Comparison of ENCODE assay signal across 8 mouse cellular contexts in the genomic region with DNA sequence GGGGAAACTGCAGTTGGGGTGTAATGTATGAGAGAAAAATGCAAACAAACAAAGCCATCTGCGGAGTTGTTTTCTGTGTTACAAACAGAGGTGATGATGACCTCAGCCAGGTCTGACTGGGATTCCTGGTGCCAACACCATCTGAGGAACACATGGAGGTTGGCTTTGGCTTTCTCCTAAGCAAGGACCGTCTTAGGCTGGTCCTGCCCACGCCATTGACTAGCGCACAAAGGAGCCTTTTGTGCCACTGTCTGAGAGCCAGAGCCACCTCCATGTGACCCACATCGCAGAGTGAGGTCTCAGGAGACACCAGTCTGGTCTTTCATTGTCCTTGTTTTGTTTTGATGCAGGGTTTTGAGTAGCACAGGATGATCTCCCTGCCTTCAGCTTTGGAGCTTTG. TPM values are rescaled to one million over a fixed set of nuclear protein-coding genes. Genes with fewer than 3 reads are reported as not detected.
DNase-seq lines count a peak whose midpoint lies in the region; ATAC-seq and TF ChIP-seq lines count a peak whose summit lies in the region.

No protein-coding gene starts in this region.

- no peaks in the 10 kb centered on the region for H3K27me3 ChIP-seq in lung, embryonic 14.5 days (ENCODE audit: insufficient read depth, low read length)
- 0 out of 2 replicates have a peak, but pooled peaks cover 10% of the 10 kb centered on the region for H3K27me3 ChIP-seq in embryonic facial prominence, embryonic 10.5 days (replicated peaks; ENCODE audit: low read depth, poor library complexity, severe bottlenecking)
- H3K27me3 ChIP-seq in hindbrain, embryonic 12.5 days = peaks cover 7% of the 10 kb centered on the region; the same call in 1 of the 2 replicates
- H3K27me3 ChIP-seq in neural tube, embryonic 11.5 days (ENCODE audit: control insufficient read depth, insufficient read depth, low read length) = 0 out of 2 replicates have a peak, but pooled peaks cover 2% of the 10 kb centered on the region

- no peaks in the 10 kb centered on the region for H3K36me3 ChIP-seq in lung, embryonic 14.5 days (ENCODE audit: insufficient read depth)
- no peaks in the 10 kb centered on the region for H3K36me3 ChIP-seq in embryonic facial prominence, embryonic 10.5 days (replicated peaks)
- H3K36me3 ChIP-seq in hindbrain, embryonic 12.5 days = no peaks in the 10 kb centered on the region
- no peaks in the 10 kb centered on the region for H3K36me3 ChIP-seq in neural tube, embryonic 11.5 days (ENCODE audit: control insufficient read depth, insufficient read depth, low read length)

- H3K9ac ChIP-seq in lung, embryonic 14.5 days = no peak overlapping the region
- no peak overlapping the region for H3K9ac ChIP-seq in hindbrain, embryonic 12.5 days
- H3K9ac ChIP-seq in neural tube, embryonic 11.5 days (ENCODE audit: low read length) = peak overlapping the region; percentile 24; the same call in 1 of the 2 replicates

- no peaks in the 10 kb centered on the region for H3K9me3 ChIP-seq in lung, embryonic 14.5 days (ENCODE audit: low read depth, low read length)
- no peaks in the 10 kb centered on the region for H3K9me3 ChIP-seq in embryonic facial prominence, embryonic 10.5 days
- no peaks in the 10 kb centered on the region for H3K9me3 ChIP-seq in hindbrain, embryonic 12.5 days (replicated peaks)
- no peaks in the 10 kb centered on the region for H3K9me3 ChIP-seq in neural tube, embryonic 11.5 days (ENCODE audit: control insufficient read depth, low read length)

- no peak overlapping the region for H3K4me3 ChIP-seq in lung, embryonic 14.5 days (ENCODE audit: low read depth, low read length)
- peak overlapping the region; percentile 11; the same call in 1 of the 2 replicates for H3K4me3 ChIP-seq in embryonic facial prominence, embryonic 10.5 days
- H3K4me3 ChIP-seq in hindbrain, embryonic 12.5 days = no peak overlapping the region
- H3K4me3 ChIP-seq in neural tube, embryonic 11.5 days (ENCODE audit: low read depth, low read length) = no peak overlapping the region

- TF ChIP-seq CTCF in lung, embryonic 14.5 days (IDR thresholded peaks at IDR 0.05; ENCODE audit: low read depth) = no peak

- peaks cover 12% of the 10 kb centered on the region for H3K4me1 ChIP-seq in lung, embryonic 14.5 days (ENCODE audit: insufficient read depth)
- peaks cover 72% of the 10 kb centered on the region for H3K4me1 ChIP-seq in embryonic facial prominence, embryonic 10.5 days
- peaks cover 32% of the 10 kb centered on the region for H3K4me1 ChIP-seq in hindbrain, embryonic 12.5 days
- H3K4me1 ChIP-seq in neural tube, embryonic 11.5 days (ENCODE audit: control insufficient read depth, insufficient read depth, low read length) = peaks cover 14% of the 10 kb centered on the region

- peak overlapping the region; percentile 50 for H3K27ac ChIP-seq in lung, embryonic 14.5 days (ENCODE audit: low read depth)
- peak overlapping the region; percentile 81 for H3K27ac ChIP-seq in embryonic facial prominence, embryonic 10.5 days (replicated peaks)
- H3K27ac ChIP-seq in hindbrain, embryonic 12.5 days = peak overlapping the region; percentile 72
- H3K27ac ChIP-seq in neural tube, embryonic 11.5 days (ENCODE audit: low read depth, low read length) = peak overlapping the region; percentile 73

- DNase-seq in lung, embryonic 14.5 days = no peak
- DNase-seq in lung, postnatal 25 days (ENCODE audit: low spot score) = no peak
- DNase-seq in embryonic facial prominence, embryonic 10.5 days (ENCODE audit: low spot score) = no peak
- peak; percentile 63 for DNase-seq in neural tube, embryonic 11.5 days (ENCODE audit: low spot score)
- DNase-seq in thymus, postnatal 10 days (ENCODE audit: low spot score in 2 of 2) = no peak
- DNase-seq in spleen, adult 18-20 months = no peak
- no peak for DNase-seq in heart, adult 11 months

- no peak overlapping the region for H3K4me2 ChIP-seq in lung, embryonic 14.5 days
- 0 out of 2 replicates have a peak overlapping the region, but pooled peaks have one; percentile 11 for H3K4me2 ChIP-seq in hindbrain, embryonic 12.5 days (replicated peaks)
- no peak overlapping the region for H3K4me2 ChIP-seq in neural tube, embryonic 11.5 days (ENCODE audit: low read depth)

- WGBS in lung, embryonic 14.5 days = 32% methylated on average over 5 of the region's 5 CpGs
- 19% methylated on average over 5 of the region's 5 CpGs for WGBS in embryonic facial prominence, embryonic 10.5 days
- 6% methylated on average over 5 of the region's 5 CpGs for WGBS in hindbrain, embryonic 12.5 days
- WGBS in neural tube, embryonic 11.5 days = 14% methylated on average over 5 of the region's 5 CpGs

- ATAC-seq in lung, embryonic 14.5 days (ENCODE audit: insufficient read depth) = no peak
- ATAC-seq in hindbrain, embryonic 12.5 days (ENCODE audit: low FRiP score) = no peak
- no peak for ATAC-seq in neural tube, embryonic 11.5 days (ENCODE audit: insufficient read depth, low FRiP score, low TSS enrichment)

RNA-seq across cellular contexts. Expression of a gene that starts 1.4 kb away (rescaled TPM):
- polyA plus RNA-seq in lung, embryonic 14.5 days (2014; fragmentation: Nextera tagmentation; extraction: Ambion mirVana) = 471 and 474 TPM in 2 replicates
- 618 and 672 TPM in 2 replicates for polyA plus RNA-seq in embryonic facial prominence, embryonic 10.5 days (2016; fragmentation: Nextera tagmentation; extraction: Ambion mirVana)
- polyA plus RNA-seq in hindbrain, embryonic 12.5 days (2016; fragmentation: Nextera tagmentation; extraction: Ambion mirVana) = 449 and 484 TPM in 2 replicates
- 540 and 570 TPM in 2 replicates for polyA plus RNA-seq in neural tube, embryonic 11.5 days (2014; fragmentation: Nextera tagmentation; extraction: Ambion mirVana)

RNA-seq across cellular contexts. Expression of a gene that starts 8.8 kb away (rescaled TPM):
- 240 and 258 TPM in 2 replicates for polyA plus RNA-seq in lung, embryonic 14.5 days (2014; fragmentation: Nextera tagmentation; extraction: Ambion mirVana)
- 312 and 316 TPM in 2 replicates for polyA plus RNA-seq in embryonic facial prominence, embryonic 10.5 days (2016; fragmentation: Nextera tagmentation; extraction: Ambion mirVana)
- polyA plus RNA-seq in hindbrain, embryonic 12.5 days (2016; fragmentation: Nextera tagmentation; extraction: Ambion mirVana) = 163 and 171 TPM in 2 replicates
- 222 and 234 TPM in 2 replicates for polyA plus RNA-seq in neural tube, embryonic 11.5 days (2014; fragmentation: Nextera tagmentation; extraction: Ambion mirVana)

RNA-seq across cellular contexts. Expression of a gene that starts 31.9 kb away (rescaled TPM):
- polyA plus RNA-seq in lung, embryonic 14.5 days (2014; fragmentation: Nextera tagmentation; extraction: Ambion mirVana) = 11.2 and 13.2 TPM in 2 replicates
- polyA plus RNA-seq in embryonic facial prominence, embryonic 10.5 days (2016; fragmentation: Nextera tagmentation; extraction: Ambion mirVana) = 11.2 and 11.3 TPM in 2 replicates
- 8.7 and 8.9 TPM in 2 replicates for polyA plus RNA-seq in hindbrain, embryonic 12.5 days (2016; fragmentation: Nextera tagmentation; extraction: Ambion mirVana)
- 4.6 and 4.9 TPM in 2 replicates for polyA plus RNA-seq in neural tube, embryonic 11.5 days (2014; fragmentation: Nextera tagmentation; extraction: Ambion mirVana)

RNA-seq across cellular contexts. Expression of a gene that starts 52.1 kb away (rescaled TPM):
- polyA plus RNA-seq in lung, embryonic 14.5 days (2014; fragmentation: Nextera tagmentation; extraction: Ambion mirVana) = 3.0 and 3.5 TPM in 2 replicates
- polyA plus RNA-seq in embryonic facial prominence, embryonic 10.5 days (2016; fragmentation: Nextera tagmentation; extraction: Ambion mirVana) = 2.9 and 3.2 TPM in 2 replicates
- 6.9 and 7.7 TPM in 2 replicates for polyA plus RNA-seq in hindbrain, embryonic 12.5 days (2016; fragmentation: Nextera tagmentation; extraction: Ambion mirVana)
- polyA plus RNA-seq in neural tube, embryonic 11.5 days (2014; fragmentation: Nextera tagmentation; extraction: Ambion mirVana) = 4.3 and 7.0 TPM in 2 replicates

RNA-seq across cellular contexts. Expression of a gene that starts 57.0 kb away (rescaled TPM):
- polyA plus RNA-seq in lung, embryonic 14.5 days (2014; fragmentation: Nextera tagmentation; extraction: Ambion mirVana) = 13.9 and 16.3 TPM in 2 replicates
- polyA plus RNA-seq in embryonic facial prominence, embryonic 10.5 days (2016; fragmentation: Nextera tagmentation; extraction: Ambion mirVana) = 16.2 and 18.2 TPM in 2 replicates
- 15.1 TPM in 2 replicates for polyA plus RNA-seq in hindbrain, embryonic 12.5 days (2016; fragmentation: Nextera tagmentation; extraction: Ambion mirVana)
- polyA plus RNA-seq in neural tube, embryonic 11.5 days (2014; fragmentation: Nextera tagmentation; extraction: Ambion mirVana) = 11.3 and 11.9 TPM in 2 replicates
